Mouse (Mus musculus): ENCODE measurements around the gene Spata2. TPM values are rescaled to one million over a fixed set of nuclear protein-coding genes. Genes with fewer than 3 reads are reported as not detected.
A peak's percentile ranks its signal among the peaks of the same experiment; 100 is the strongest.

The Spata2 gene
- polyA plus RNA-seq, 1 experiment from 2014 or later, result 15.7 TPM

GRCm38 (mm10) chr2:167507719-167508385 is 15.2 kb upstream of the Spata2 start:
- Histone ChIP-seq H3K4me1 (peaks cover 40% of the 10 kb centered on the region), H3K9me3 (no peaks in the 10 kb centered on the region), H3K9ac (no peak overlapping the region), H3K36me3 (peaks cover 58% of the 10 kb centered on the region), H3K4me3 (no peak overlapping the region), H3K4me2 (0 out of 2 replicates have a peak overlapping the region, but pooled peaks have one; percentile 1), H3K27me3 (no peaks in the 10 kb centered on the region), H3K27ac (peak overlapping the region; percentile 15; the same call in 1 of the 2 replicates)
- ATAC-seq (ENCODE audit: borderline replicate concordance, extremely low read depth, low FRiP score, low TSS enrichment), result no peak
- WGBS, result 72% methylated on average over 3 of the region's 3 CpGs

GRCm38 (mm10) chr2:167506546-167507260 is 14.0 kb upstream of the Spata2 start:
- Histone ChIP-seq H3K4me3 (no peak overlapping the region), H3K36me3 (peaks cover 46% of the 10 kb centered on the region), H3K4me1 (peaks cover 44% of the 10 kb centered on the region), H3K9ac (no peak overlapping the region), H3K4me2 (no peak overlapping the region), H3K27me3 (no peaks in the 10 kb centered on the region), H3K27ac (no peak overlapping the region), H3K9me3 (no peaks in the 10 kb centered on the region)
- WGBS, result 81% methylated on average over 10 of the region's 10 CpGs
- no peak for ATAC-seq (ENCODE audit: borderline replicate concordance, extremely low read depth, low FRiP score, low TSS enrichment)

- 61% methylated on average over 3 of the region's 3 CpGs for WGBS
- H3K4me3 ChIP-seq, result peak overlapping the region; percentile 89; the same call in 1 of the 2 replicates
- H3K9me3 ChIP-seq, result no peaks in the 10 kb centered on the region
- peaks cover 30% of the 10 kb centered on the region for H3K36me3 ChIP-seq
- H3K4me1 ChIP-seq, result peaks cover 44% of the 10 kb centered on the region
- no peaks in the 10 kb centered on the region for H3K27me3 ChIP-seq
- H3K27ac ChIP-seq, result peak overlapping the region; percentile 80
- peak; percentile 24; the same call in 1 of the 2 replicates for ATAC-seq (ENCODE audit: borderline replicate concordance, extremely low read depth, low FRiP score, low TSS enrichment)
- H3K9ac ChIP-seq, result no peak overlapping the region; the same call in 1 of the 2 replicates
- H3K4me2 ChIP-seq, result peak overlapping the region; percentile 87
These were observed 12.4 kb upstream of the Spata2 start for GRCm38 (mm10) chr2:167505127-167505526.

GRCm38 (mm10) chr2:167503896-167504349 is 11.2 kb upstream of the Spata2 start:
- ATAC-seq (ENCODE audit: borderline replicate concordance, extremely low read depth, low FRiP score, low TSS enrichment), result peak; percentile 17; the same call in 1 of the 2 replicates
- H3K9me3 ChIP-seq, result no peaks in the 10 kb centered on the region
- peak overlapping the region; percentile 85 for H3K9ac ChIP-seq
- peaks cover 18% of the 10 kb centered on the region for H3K36me3 ChIP-seq
- peak overlapping the region; percentile 89 for H3K4me3 ChIP-seq
- no peaks in the 10 kb centered on the region for H3K27me3 ChIP-seq
- under 1% methylated on average over 32 of the region's 32 CpGs for WGBS
- H3K4me2 ChIP-seq, result peak overlapping the region; percentile 87
- H3K4me1 ChIP-seq, result peaks cover 44% of the 10 kb centered on the region
- peak overlapping the region; percentile 80 for H3K27ac ChIP-seq

GRCm38 (mm10) chr2:167503253-167503895 is 10.7 kb upstream of the Spata2 start:
- H3K9me3 ChIP-seq, result no peaks in the 10 kb centered on the region
- peak overlapping the region; percentile 87 for H3K4me2 ChIP-seq
- H3K36me3 ChIP-seq, result peaks cover 14% of the 10 kb centered on the region
- H3K27ac ChIP-seq, result peak overlapping the region; percentile 80
- ATAC-seq (ENCODE audit: borderline replicate concordance, extremely low read depth, low FRiP score, low TSS enrichment), result peak; percentile 87
- peak overlapping the region; percentile 89 for H3K4me3 ChIP-seq
- H3K9ac ChIP-seq, result peak overlapping the region; percentile 85
- no peaks in the 10 kb centered on the region for H3K27me3 ChIP-seq
- H3K4me1 ChIP-seq, result peaks cover 44% of the 10 kb centered on the region
- WGBS, result under 1% methylated on average over 62 of the region's 85 CpGs

GRCm38 (mm10) chr2:167502554-167503252 is 10.0 kb upstream of the Spata2 start:
- no peaks in the 10 kb centered on the region for H3K9me3 ChIP-seq
- peak overlapping the region; percentile 89 for H3K4me3 ChIP-seq
- peak overlapping the region; percentile 80 for H3K27ac ChIP-seq
- H3K4me1 ChIP-seq, result peaks cover 40% of the 10 kb centered on the region
- peak overlapping the region; percentile 87 for H3K4me2 ChIP-seq
- ATAC-seq (ENCODE audit: borderline replicate concordance, extremely low read depth, low FRiP score, low TSS enrichment), result no peak
- H3K9ac ChIP-seq, result peak overlapping the region; percentile 85; the same call in 1 of the 2 replicates
- no peaks in the 10 kb centered on the region for H3K27me3 ChIP-seq
- H3K36me3 ChIP-seq, result peaks cover 9% of the 10 kb centered on the region
- 38% methylated on average over 13 of the region's 13 CpGs for WGBS

- no peak for ATAC-seq (ENCODE audit: borderline replicate concordance, extremely low read depth, low FRiP score, low TSS enrichment)
- Histone ChIP-seq H3K9me3 (no peaks in the 10 kb centered on the region), H3K36me3 (no peaks in the 10 kb centered on the region), H3K27ac (no peak overlapping the region), H3K4me1 (no peaks in the 10 kb centered on the region; the same call in 1 of the 2 replicates), H3K27me3 (no peaks in the 10 kb centered on the region), H3K4me3 (no peak overlapping the region), H3K4me2 (no peak overlapping the region), H3K9ac (no peak overlapping the region)
- 68% methylated on average over 5 of the region's 5 CpGs for WGBS
These were observed 4.6 kb upstream of the Spata2 start for GRCm38 (mm10) chr2:167497272-167497671.

- H3K27ac ChIP-seq, result no peak overlapping the region
- peaks cover 7% of the 10 kb centered on the region for H3K4me1 ChIP-seq
- no peaks in the 10 kb centered on the region for H3K36me3 ChIP-seq
- no peak overlapping the region for H3K4me2 ChIP-seq
- no peaks in the 10 kb centered on the region for H3K9me3 ChIP-seq
- no peak overlapping the region for H3K4me3 ChIP-seq
- ATAC-seq (ENCODE audit: borderline replicate concordance, extremely low read depth, low FRiP score, low TSS enrichment), result no peak
- H3K9ac ChIP-seq, result no peak overlapping the region
- no peaks in the 10 kb centered on the region for H3K27me3 ChIP-seq
- 77% methylated on average over 7 of the region's 7 CpGs for WGBS
These were observed 3.8 kb upstream of the Spata2 start for GRCm38 (mm10) chr2:167496437-167496836.

GRCm38 (mm10) chr2:167491757-167492708 is 654 bp downstream of the Spata2 start, which contains the start of gene Rnf114:
Gene Rnf114 (plus strand): TSS chr2:167492645.
- peak within 1 kb of the TSS; percentile 100 for H3K4me3 ChIP-seq
- H3K27me3 ChIP-seq, result no peaks in the 10 kb centered on the region
- WGBS, result 3% methylated on average over 51 of the region's 52 CpGs
- H3K36me3 ChIP-seq, result no peaks in the 10 kb centered on the region
- H3K4me1 ChIP-seq, result peaks cover 19% of the 10 kb centered on the region
- peak; percentile 1 for ATAC-seq (ENCODE audit: borderline replicate concordance, extremely low read depth, low FRiP score, low TSS enrichment)
- peak within 1 kb of the TSS; percentile 95 for H3K27ac ChIP-seq
- no peaks in the 10 kb centered on the region for H3K9me3 ChIP-seq
- peak within 1 kb of the TSS; percentile 94 for H3K4me2 ChIP-seq
- peak within 1 kb of the TSS; percentile 92 for H3K9ac ChIP-seq

GRCm38 (mm10) chr2:167490813-167491525 is 1.7 kb downstream of the Spata2 start:
- H3K4me3 ChIP-seq, result peak overlapping the region; percentile 100

More at GRCm38 (mm10) chr2:167490813-167491525, 1.7 kb downstream of the Spata2 start:
- Histone ChIP-seq H3K36me3 (no peaks in the 10 kb centered on the region), H3K27ac (no peak overlapping the region), H3K4me1 (peaks cover 19% of the 10 kb centered on the region), H3K4me2 (peak overlapping the region; percentile 94), H3K9me3 (no peaks in the 10 kb centered on the region), H3K9ac (peak overlapping the region; percentile 92; the same call in 1 of the 2 replicates), H3K27me3 (no peaks in the 10 kb centered on the region)
- ATAC-seq (ENCODE audit: borderline replicate concordance, extremely low read depth, low FRiP score, low TSS enrichment), result no peak
- 70% methylated on average over 4 of the region's 4 CpGs for WGBS

Data from lung, embryonic 15.5 days (tissue).